Mouse (Mus musculus) monocyte, adult 2 months (primary cell): ENCODE data around the gene Rab8b.

Source experiments
- DNase-seq, 2 experiments: peaks; one replicate each; pipeline ENCODE4 v3.0.0; 2022; ENCODE audit warnings: low spot score in 2 of 2, low read depth in 1 of 2

Rab8b gene

GRCm38 (mm10) chr9:66919382-66919971 lies at the start of gene Rab8b:
Gene Rab8b, minus strand, starts transcription at chr9:66919687.
- DNase-seq: peak; percentile 84 to 91

GRCm38 (mm10) chr9:66967492-66967891 lies 48.0 kb upstream of the Rab8b start:
- no peak for DNase-seq

- no peak for DNase-seq
These were observed 42.0 kb upstream of the Rab8b start for GRCm38 (mm10) chr9:66961478-66961877.

GRCm38 (mm10) chr9:66957451-66957850 lies 38.0 kb upstream of the Rab8b start:
- DNase-seq: no peak

GRCm38 (mm10) chr9:66952886-66953285 lies 33.4 kb upstream of the Rab8b start:
- no peak for DNase-seq

GRCm38 (mm10) chr9:66952321-66952720 lies 32.8 kb upstream of the Rab8b start:
- no peak for DNase-seq

- DNase-seq: no peak
These were observed 29.0 kb upstream of the Rab8b start for GRCm38 (mm10) chr9:66948536-66948935.

- DNase-seq: peak; percentile 76 to 90
These were observed 26.5 kb upstream of the Rab8b start, which contains the start of gene Rps27l for GRCm38 (mm10) chr9:66945647-66946641. Gene Rps27l, plus strand, starts transcription at chr9:66946086.

GRCm38 (mm10) chr9:66945161-66945560 lies 25.7 kb upstream of the Rab8b start:
- DNase-seq: no peak

GRCm38 (mm10) chr9:66938836-66939235 lies 19.3 kb upstream of the Rab8b start:
- DNase-seq: no peak

- DNase-seq: no peak
These were observed 18.0 kb upstream of the Rab8b start for GRCm38 (mm10) chr9:66937507-66937906.

GRCm38 (mm10) chr9:66933869-66934808 lies 14.7 kb upstream of the Rab8b start:
- no peak for DNase-seq

- DNase-seq: no peak
These were observed 10.9 kb upstream of the Rab8b start for GRCm38 (mm10) chr9:66930351-66930750.

- no peak for DNase-seq
These were observed 8.4 kb upstream of the Rab8b start for GRCm38 (mm10) chr9:66927696-66928402.

- no peak for DNase-seq
These were observed 6.4 kb upstream of the Rab8b start for GRCm38 (mm10) chr9:66925853-66926252.

GRCm38 (mm10) chr9:66922076-66922475 lies 2.6 kb upstream of the Rab8b start:
- no peak for DNase-seq

- DNase-seq: no peak
These were observed 1.2 kb upstream of the Rab8b start for GRCm38 (mm10) chr9:66920488-66921279.

GRCm38 (mm10) chr9:66919981-66920380 lies 494 bp upstream of the Rab8b start:
- no peak for DNase-seq

- peak in 1 of 2 experiments; percentile 28 for DNase-seq
These were observed 686 bp downstream of the Rab8b start for GRCm38 (mm10) chr9:66918672-66919330.
